Mouse (Mus musculus) lung, adult 2 months (tissue): Measurements from ENCODE around the gene Parvb. TPM values are rescaled to one million over a fixed set of nuclear protein-coding genes. Genes with fewer than 3 reads are reported as not detected.

Experiments
- DNase-seq: peaks from one replicate; pipeline ENCODE4 v3.0.0; 2022
- H3K4me1 ChIP-seq: fragments of 200-500 bp; 2 replicates; pipeline ENCODE4 v1.6.1; 2011; ENCODE audit warnings: low read length; ENCODE audit not compliant: control insufficient read depth, insufficient read depth
- H3K4me3 ChIP-seq: fragments of 200-500 bp; replicated peaks from 2 replicates; pipeline ENCODE3; 2011; ENCODE audit warnings: low read depth, mild to moderate bottlenecking, control low read depth, low read length; ENCODE audit errors: extremely low read depth
- CTCF ChIP-seq: fragments of 200-500 bp; IDR thresholded peaks from 2 replicates; pipeline ENCODE4 v1.5.1; 2011; ENCODE audit warnings: mild to moderate bottlenecking, low read length, control low read depth; ENCODE audit not compliant: insufficient read depth
- POLR2A ChIP-seq: fragments of 200-500 bp; IDR thresholded peaks from 2 replicates; pipeline ENCODE4 v1.6.1; 2011; ENCODE audit warnings: low read depth, mild to moderate bottlenecking, control low read depth, low read length, borderline replicate concordance; ENCODE audit errors: extremely low read depth
- WGBS: fragments of 180-500 bp; shearing (Covaris S2); methylation state at CpG from one replicate; pipeline ENCODE4 v1.1.7; 2018; 5-methylcytosine and 5-hydroxymethylcytosine counted together
- polyA plus RNA-seq: library from polyadenylated mRNA; depleted of rRNA; stranded (reverse); fragments of >200 nt; gene quantifications from 2 replicates; pipeline ENCODE4 v1.2.3, GENCODE M21; 2012

Parvb gene
- polyA plus RNA-seq, 1 experiment: 47.5 TPM

DNA sequence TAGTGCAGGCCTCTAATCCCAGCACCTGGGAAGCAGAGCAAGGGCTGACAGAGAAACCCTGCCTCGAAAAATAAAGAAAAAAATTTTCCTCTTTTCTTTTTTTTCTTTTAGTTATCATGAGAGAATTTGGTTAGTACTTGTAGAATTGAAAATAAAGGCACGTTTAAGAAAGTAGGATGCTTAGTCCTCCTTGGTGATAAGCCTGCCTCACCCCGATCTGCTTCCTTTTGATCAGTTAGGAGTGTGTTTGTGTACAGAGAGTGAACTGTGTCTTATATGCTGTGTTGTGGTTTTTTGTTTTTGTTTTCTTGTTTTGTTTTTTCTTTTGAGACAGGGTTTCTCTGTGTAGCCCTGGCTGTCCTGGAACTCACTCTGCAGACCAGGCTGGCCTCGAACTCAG lies 24.5 kb upstream of the Parvb start:
- no peak for DNase-seq
- no peak for TF ChIP-seq CTCF
- no peak for TF ChIP-seq POLR2A
- no peaks in the 10 kb centered on the region for H3K4me1 ChIP-seq
- no peak overlapping the region for H3K4me3 ChIP-seq
- 91% methylated on average over 4 of the region's 4 CpGs for WGBS

DNA sequence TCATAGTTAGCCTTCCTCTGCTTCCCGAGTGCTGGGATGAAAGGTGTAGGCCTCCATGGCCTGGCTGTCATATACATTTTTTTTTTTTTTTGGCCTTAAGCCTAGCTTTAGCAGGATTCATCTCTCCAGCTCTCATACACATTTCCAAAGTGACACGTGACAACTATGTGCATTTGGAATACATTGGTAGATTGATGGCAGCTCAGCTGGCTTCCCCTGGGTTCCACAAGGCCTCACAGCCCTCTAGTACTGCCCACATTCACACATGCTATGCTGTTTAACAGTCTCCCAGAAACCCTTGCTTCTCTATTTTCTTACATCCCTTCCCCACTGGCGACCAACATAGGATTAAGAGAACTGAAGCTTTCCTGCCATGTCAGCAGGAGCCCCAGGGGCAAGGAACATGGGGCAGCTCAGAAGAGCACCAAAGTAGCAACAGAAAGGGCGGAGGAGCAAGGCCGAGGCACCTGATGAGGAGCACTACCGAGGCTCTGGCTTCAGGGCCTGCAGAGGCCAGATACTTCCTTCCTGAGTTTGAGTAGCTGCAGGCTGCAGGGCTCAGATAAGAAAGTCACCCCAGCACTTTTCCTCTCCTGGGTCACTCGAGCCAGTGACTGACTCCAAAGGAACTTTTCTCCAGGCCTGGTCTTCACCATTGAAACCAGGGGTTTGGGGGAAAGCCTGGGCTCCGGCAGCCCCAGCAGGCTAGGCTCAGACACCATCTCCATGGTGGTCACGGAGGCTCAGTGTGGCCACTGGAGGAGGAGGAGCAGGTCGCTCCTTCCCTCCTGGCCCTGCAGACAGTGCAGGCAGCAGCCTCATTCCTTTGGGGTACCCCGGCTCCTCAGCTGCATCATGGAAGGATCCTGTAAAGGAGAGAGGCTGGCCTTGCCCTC lies 22.1 kb upstream of the Parvb start:
- Histone ChIP-seq H3K4me1 (no peaks in the 10 kb centered on the region), H3K4me3 (no peak overlapping the region)
- DNase-seq: no peak
- no peak for TF ChIP-seq POLR2A
- TF ChIP-seq CTCF: no peak
- 49% methylated on average over 11 of the region's 11 CpGs for WGBS

- WGBS: 89% methylated on average over 13 of the region's 13 CpGs
- no peak for TF ChIP-seq CTCF
- TF ChIP-seq POLR2A: no peak
- Histone ChIP-seq H3K4me3 (no peak overlapping the region), H3K4me1 (no peaks in the 10 kb centered on the region)
- DNase-seq: no peak
Observed at GRCm38 (mm10) chr15:84210461-84210860, 21.4 kb upstream of the Parvb start.

DNA sequence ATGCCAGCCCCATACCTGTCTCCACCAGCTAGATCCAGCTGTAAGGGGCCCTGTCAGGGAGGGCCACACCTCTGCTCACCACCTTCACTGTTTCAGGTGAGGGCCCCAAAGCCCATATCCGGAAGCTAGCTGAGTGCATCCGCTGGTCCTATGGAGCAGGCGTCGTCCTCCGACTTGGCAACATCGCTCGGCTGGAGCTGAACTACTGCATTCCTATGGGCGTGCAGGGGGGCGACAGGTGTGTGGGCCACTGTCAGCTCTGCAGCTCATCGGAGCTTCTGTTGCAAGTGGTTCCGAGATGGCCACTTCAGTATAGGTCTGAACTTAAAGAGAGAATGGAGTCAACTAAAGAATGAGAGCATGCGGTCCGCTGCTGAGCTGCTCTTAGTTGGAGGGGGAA lies 20.9 kb upstream of the Parvb start:
- no peak overlapping the region for H3K4me3 ChIP-seq
- TF ChIP-seq POLR2A (no peak), CTCF (no peak)
- DNase-seq: no peak
- H3K4me1 ChIP-seq: no peaks in the 10 kb centered on the region
- 89% methylated on average over 13 of the region's 13 CpGs for WGBS

- TF ChIP-seq POLR2A (no peak), CTCF (no peak)
- 81% methylated on average over 4 of the region's 4 CpGs for WGBS
- H3K4me1 ChIP-seq: no peaks in the 10 kb centered on the region
- no peak overlapping the region for H3K4me3 ChIP-seq
- no peak for DNase-seq
Observed at GRCm38 (mm10) chr15:84211564-84211963, 20.3 kb upstream of the Parvb start.

- H3K4me3 ChIP-seq: no peak overlapping the region
- TF ChIP-seq CTCF: peak; percentile 100
- TF ChIP-seq POLR2A: no peak
- peak; percentile 83 for DNase-seq
- H3K4me1 ChIP-seq: no peaks in the 10 kb centered on the region
- 44% methylated on average over 6 of the region's 6 CpGs for WGBS
Observed at GRCm38 (mm10) chr15:84212031-84212755, 19.6 kb upstream of the Parvb start.

DNA sequence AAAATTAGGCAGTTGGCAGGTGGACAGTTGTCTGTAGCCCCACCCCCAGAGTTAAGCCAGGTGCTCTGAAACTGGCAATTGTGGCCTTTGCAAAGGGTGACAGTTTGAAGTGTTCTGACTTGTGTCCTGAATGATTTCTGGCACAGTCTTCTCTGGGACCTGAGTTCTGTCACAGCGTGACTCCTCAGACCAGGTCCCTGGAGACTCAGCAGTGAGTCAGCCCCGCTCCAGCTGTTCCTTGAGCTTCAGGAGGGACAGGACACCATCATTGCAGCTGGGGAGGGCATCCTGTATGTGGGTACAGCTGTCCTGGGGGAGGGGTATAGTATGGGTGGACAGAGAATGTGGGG lies 19.1 kb upstream of the Parvb start:
- Histone ChIP-seq H3K4me3 (no peak overlapping the region), H3K4me1 (no peaks in the 10 kb centered on the region)
- TF ChIP-seq CTCF: no peak
- TF ChIP-seq POLR2A: no peak
- no peak for DNase-seq
- WGBS: 71% methylated on average over 2 of the region's 2 CpGs

DNA sequence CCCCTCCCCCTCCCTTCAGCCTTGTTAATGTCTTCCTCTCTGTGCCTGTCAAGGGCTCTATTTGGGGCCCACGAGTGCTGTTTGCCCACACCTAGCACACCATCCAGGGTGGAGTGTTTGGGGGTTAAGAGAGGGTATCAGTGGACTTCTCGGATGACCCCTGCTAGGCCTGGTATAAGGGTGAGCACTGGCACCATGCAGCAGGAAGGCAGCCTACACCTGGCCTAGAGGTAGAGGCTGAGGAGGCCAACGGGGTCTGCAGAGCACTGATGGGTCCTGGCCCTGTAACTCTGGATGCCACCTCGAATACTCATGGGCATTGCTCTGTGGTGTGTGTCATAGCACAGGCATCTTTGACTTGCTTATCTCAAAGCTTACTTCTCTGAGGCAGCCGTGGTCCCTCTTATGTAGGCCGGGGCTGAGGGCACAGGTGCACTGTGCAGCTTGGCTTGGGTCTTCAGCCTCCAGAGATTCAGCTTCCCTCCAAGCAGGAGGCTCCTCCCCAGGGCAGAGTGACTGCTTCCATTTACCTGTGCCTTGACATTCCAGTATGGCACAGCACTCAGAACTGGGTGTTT lies 18.6 kb upstream of the Parvb start:
- Histone ChIP-seq H3K4me3 (no peak overlapping the region), H3K4me1 (no peaks in the 10 kb centered on the region)
- TF ChIP-seq CTCF (no peak), POLR2A (no peak)
- 86% methylated on average over 6 of the region's 6 CpGs for WGBS
- DNase-seq: no peak

- TF ChIP-seq CTCF: no peak
- no peak for TF ChIP-seq POLR2A
- no peak overlapping the region for H3K4me3 ChIP-seq
- H3K4me1 ChIP-seq: no peaks in the 10 kb centered on the region
- 90% methylated on average over 7 of the region's 7 CpGs for whole genome bisulfite sequencing
- no peak for DNase-seq
Observed at GRCm38 (mm10) chr15:84214476-84214875, 17.4 kb upstream of the Parvb start.
